Mouse (Mus musculus): ENCODE results near the gene Plaur.

The Plaur gene

DNA sequence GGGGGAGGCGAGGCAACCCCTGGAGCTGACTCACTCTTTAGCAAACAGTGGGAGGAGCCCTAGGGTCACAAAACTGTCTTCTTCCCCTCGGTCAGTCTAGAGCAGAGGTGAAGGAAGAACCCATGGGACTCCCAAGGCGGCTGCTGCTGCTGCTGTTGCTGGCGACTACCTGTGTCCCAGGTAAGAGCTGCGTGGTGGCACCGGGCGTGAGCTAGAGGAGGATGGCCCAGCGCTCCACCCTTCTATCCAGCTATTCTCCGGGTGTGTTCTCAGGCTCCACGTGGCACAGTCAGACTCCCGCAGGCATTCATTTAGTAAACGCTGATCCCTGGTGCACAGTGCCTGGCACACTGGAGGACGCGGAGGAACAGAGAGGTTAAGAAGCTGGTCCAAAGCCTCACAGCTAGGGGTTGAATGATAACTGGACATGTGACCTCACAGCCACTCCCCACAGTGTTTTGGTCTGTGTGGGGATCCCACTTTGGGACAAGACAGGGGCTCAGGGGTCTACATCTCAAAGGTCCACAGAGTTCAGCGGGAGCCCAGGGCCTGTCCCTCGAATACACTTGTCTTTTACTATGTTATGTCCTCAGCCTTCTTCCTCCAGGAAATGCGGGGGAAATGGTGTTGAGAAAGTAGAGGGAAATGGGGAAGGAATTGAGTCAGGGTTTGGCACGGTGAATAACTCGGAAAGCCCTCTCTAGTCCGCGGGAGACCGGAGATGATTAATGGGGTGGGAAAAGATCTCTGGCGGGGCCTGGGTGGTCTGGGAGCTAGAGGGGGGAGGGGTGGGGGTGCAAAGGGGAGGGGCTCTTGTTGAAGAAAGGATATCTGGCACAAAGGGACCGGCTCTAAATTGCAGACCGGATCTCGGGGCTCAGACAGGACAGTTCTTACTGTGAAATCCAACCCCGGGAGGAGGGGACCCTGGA is at the start of gene Plaur:
Plaur (plus strand) TSS at position 97 of the 932 bp plus-strand sequence.
- in situ Hi-C loops (cut with MboI; ENCODE audit: unreplicated experiment in 2 of 2): no loop called here

- in situ Hi-C loops (cut with MboI; ENCODE audit: unreplicated experiment in 2 of 2): no loop called here
Observed at GRCm38 (mm10) chr7:24413630-24414029, 48.7 kb upstream of the Plaur start.

GRCm38 (mm10) chr7:24415261-24415660 is 47.0 kb upstream of the Plaur start:
- in situ Hi-C loops (cut with MboI; ENCODE audit: unreplicated experiment in 2 of 2): no loop called here

GRCm38 (mm10) chr7:24419579-24419978 is 42.7 kb upstream of the Plaur start:
- in situ Hi-C loops (cut with MboI; ENCODE audit: unreplicated experiment in 2 of 2): no loop called here

GRCm38 (mm10) chr7:24421648-24422047 is 40.6 kb upstream of the Plaur start:
- in situ Hi-C loops (cut with MboI; ENCODE audit: unreplicated experiment in 2 of 2): no loop called here

GRCm38 (mm10) chr7:24422251-24422650 is 40.0 kb upstream of the Plaur start:
- in situ Hi-C loops (cut with MboI; ENCODE audit: unreplicated experiment in 2 of 2): no loop called here

- in situ Hi-C loops (cut with MboI; ENCODE audit: unreplicated experiment in 2 of 2): no loop called here
Observed at GRCm38 (mm10) chr7:24423107-24423763, 39.0 kb upstream of the Plaur start.

- in situ Hi-C loops (cut with MboI; ENCODE audit: unreplicated experiment in 2 of 2): no loop called here
Observed at GRCm38 (mm10) chr7:24423956-24424732, 38.1 kb upstream of the Plaur start.

- in situ Hi-C loops (cut with MboI; ENCODE audit: unreplicated experiment in 2 of 2): no loop called here
Observed at GRCm38 (mm10) chr7:24425919-24426318, 36.4 kb upstream of the Plaur start.

DNA sequence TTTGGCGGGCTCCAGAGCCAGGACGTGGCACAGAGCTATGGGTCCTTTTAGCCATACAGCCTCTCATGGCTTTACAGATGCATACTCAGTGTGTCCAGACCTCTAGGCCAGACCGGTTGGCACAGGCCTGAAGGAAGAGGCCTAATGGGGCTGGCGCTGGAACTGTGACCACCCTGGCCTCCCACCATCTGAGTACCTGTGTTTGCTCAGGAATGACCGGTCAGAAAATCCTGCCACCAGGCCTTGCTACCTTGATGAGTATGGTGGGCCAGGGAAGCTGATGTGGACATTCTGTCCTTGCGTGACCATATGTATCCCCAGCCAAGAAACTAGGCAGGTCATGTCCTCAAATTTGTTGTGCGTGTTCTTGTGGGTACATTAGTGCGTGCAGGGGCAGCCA is 35.1 kb upstream of the Plaur start:
- in situ Hi-C loops (cut with MboI; ENCODE audit: unreplicated experiment in 2 of 2): no loop called here

DNA sequence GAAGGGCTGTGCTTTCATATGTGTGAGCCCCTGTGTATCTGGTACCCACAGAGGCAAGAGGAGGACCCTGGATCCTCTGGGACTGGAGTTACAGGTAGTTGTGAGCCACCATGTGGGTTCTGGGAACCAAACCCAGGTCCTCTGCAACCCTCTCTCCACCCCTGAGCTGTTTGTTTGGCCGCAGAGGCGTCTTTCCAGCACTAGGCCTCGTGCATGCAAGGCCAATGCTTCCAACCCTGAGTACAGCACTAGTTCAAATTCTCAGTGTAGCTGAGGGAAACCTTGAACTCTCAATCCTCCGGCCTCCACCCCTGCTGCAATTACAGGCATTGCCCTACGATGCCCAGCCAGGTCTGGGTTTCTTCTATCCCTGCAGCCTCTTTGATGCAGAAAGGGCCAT is 33.6 kb upstream of the Plaur start:
- in situ Hi-C loops (cut with MboI; ENCODE audit: unreplicated experiment in 2 of 2): no loop called here

GRCm38 (mm10) chr7:24429413-24430112 is 32.7 kb upstream of the Plaur start:
- in situ Hi-C loops (cut with MboI; ENCODE audit: unreplicated experiment in 2 of 2): no loop called here

DNA sequence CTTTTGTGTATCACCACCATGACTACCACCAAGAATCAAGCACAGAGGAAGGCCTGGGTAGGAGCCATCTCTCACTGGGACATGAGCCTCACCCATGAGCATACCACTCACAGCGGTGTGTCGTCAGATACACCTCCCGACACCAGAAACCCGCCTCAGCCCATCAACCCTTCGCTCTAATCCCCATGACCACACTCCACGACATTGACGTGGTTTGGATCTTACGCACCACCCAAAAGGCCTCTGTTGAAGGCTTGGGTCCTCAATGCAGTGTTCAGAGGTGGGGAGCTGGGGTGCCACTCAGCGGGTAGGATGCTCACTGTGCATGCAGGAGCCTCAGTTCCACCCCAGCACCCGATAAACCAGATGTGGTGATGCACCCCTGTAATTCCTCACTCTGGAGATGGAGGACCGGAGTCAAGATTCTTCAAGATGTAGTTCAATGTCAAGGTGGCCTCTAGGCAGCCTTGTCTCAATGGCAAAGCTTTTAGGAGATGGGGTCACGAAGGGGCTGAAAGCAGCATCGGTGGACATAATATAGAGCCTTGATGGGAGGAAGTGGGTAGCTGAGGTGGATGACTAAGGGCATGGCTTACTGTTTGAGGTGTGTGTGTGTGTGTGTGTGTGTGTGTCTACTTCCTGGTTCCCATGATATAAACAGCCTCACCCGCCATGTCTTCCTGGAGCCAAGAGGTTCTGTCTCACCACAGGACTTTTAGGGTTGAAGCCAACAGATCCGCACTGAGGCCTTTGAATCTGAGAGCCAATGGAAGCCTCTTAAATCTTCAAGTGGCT is 31.5 kb upstream of the Plaur start:
- in situ Hi-C loops (cut with MboI; ENCODE audit: unreplicated experiment in 2 of 2): no loop called here

DNA sequence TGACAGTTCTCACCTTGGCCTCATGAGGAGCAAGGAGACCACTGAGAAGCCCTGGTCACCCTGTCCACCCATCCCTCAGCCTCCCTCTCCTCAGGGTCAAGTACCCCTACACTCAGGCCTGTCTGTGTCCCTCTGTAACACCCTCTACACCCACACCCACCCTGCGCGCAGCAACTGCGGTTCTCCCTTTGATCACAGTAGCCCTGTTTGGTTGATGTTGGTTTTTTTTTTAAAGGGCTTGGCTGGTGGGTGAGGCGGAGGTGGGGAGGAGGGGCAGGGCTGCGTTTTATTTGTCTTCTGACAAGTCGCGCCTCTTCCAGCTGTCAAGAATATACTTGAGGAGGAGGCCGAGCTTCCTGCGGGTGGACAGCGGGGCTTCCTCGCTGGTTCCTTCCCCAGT is 30.6 kb upstream of the Plaur start:
- in situ Hi-C loops (cut with MboI; ENCODE audit: unreplicated experiment in 2 of 2): no loop called here

GRCm38 (mm10) chr7:24435305-24435704 is 27.0 kb upstream of the Plaur start:
- in situ Hi-C loops (cut with MboI; ENCODE audit: unreplicated experiment in 2 of 2): no loop called here

DNA sequence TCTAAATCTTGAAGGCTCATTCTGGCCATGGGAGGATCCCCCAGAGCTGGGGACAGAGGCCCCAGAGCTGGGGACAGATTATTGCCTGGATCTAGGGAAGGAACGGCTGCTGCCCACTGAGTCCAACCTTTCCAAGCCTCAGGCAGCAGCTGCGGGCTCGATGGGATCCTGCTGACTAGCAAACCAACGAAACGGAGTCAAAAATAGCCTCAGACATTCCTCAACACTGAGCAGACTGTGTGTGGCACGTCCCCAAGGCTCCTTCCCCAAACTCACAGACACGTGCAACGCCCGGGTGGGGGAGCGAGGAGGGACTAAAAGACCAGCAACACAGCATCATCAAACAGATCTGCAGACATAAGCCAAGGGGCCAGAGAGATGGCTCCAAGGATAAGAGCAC is 24.3 kb upstream of the Plaur start:
- in situ Hi-C loops (cut with MboI; ENCODE audit: unreplicated experiment in 2 of 2): no loop called here

DNA sequence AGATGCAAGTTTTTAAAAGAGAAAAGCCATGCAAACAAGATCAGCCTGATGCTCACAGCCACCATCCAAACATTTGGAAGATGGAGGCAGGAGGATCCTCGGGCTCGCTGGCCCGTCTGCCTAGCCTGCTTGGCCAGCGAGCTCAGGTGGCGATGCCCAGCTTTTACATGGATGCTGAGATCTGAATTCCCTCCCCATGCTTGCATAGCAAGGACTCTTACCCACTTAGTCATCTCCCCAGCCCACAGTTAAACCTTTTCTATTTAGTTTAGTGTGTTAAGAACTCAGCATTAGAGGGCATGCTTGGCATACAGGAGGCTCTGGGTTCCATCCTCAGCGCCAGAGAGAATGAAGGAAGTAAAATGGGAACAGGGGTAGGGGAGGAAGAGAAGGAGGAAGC is 23.1 kb upstream of the Plaur start:
- in situ Hi-C loops (cut with MboI; ENCODE audit: unreplicated experiment in 2 of 2): no loop called here

- in situ Hi-C loops (cut with MboI; ENCODE audit: unreplicated experiment in 2 of 2): no loop called here
Observed at GRCm38 (mm10) chr7:24439891-24440290, 22.4 kb upstream of the Plaur start.

DNA sequence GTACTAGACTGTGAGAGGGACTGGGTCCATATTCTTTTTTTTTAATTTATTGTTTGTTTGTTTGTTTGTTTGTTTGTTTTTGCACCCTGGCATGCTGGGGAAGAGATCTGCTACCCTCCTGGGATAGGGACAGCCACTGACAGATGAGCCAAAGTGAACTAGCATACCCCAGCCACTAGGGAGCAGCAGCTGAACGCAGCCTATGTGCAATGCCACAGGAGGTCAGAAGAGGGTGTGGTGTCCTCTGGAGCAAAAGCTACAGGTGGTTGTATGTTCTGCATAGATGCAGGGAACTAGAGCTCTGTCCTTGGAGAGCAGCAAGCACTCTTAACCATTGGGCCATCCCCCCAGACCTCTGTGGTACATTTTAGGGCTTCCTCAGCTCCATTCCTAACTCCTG is 20.5 kb upstream of the Plaur start:
- in situ Hi-C loops (cut with MboI; ENCODE audit: unreplicated experiment in 2 of 2): no loop called here

- in situ Hi-C loops (cut with MboI; ENCODE audit: unreplicated experiment in 2 of 2): no loop called here
Observed at GRCm38 (mm10) chr7:24442313-24442712, 20.0 kb upstream of the Plaur start.

Measured in v-Abl transformed pro-B cells (cell line).